Mouse (Mus musculus): ENCODE results near the gene Rnf214. TPM values are rescaled to one million over a fixed set of nuclear protein-coding genes. Genes with fewer than 3 reads are reported as not detected.

Gene Rnf214
- polyA plus RNA-seq, 1 experiment from 2014 or later = 81.9 TPM

- WGBS = 89% methylated on average over 5 of the region's 5 CpGs
- Histone ChIP-seq H3K9ac (no peak overlapping the region), H3K4me1 (peaks cover 33% of the 10 kb centered on the region), H3K9me3 (no peaks in the 10 kb centered on the region), H3K27me3 (replicated peaks) (no peaks in the 10 kb centered on the region), H3K4me2 (replicated peaks) (no peak overlapping the region), H3K36me3 (no peaks in the 10 kb centered on the region), H3K4me3 (no peak overlapping the region), H3K27ac (no peak overlapping the region)
- no peak for ATAC-seq (ENCODE audit: low FRiP score, low read depth)
These were observed 63.7 kb downstream of the Rnf214 start for GRCm38 (mm10) chr9:45843007-45843406.

- Histone ChIP-seq H3K4me1 (peaks cover 33% of the 10 kb centered on the region), H3K4me3 (no peak overlapping the region), H3K9ac (no peak overlapping the region), H3K27me3 (replicated peaks) (no peaks in the 10 kb centered on the region), H3K27ac (no peak overlapping the region), H3K36me3 (no peaks in the 10 kb centered on the region), H3K4me2 (replicated peaks) (0 out of 2 replicates have a peak overlapping the region, but pooled peaks have one; percentile 98), H3K9me3 (no peaks in the 10 kb centered on the region)
- ATAC-seq (ENCODE audit: low FRiP score, low read depth) = no peak
- WGBS = 84% methylated on average over 6 of the region's 6 CpGs
These were observed 65.3 kb downstream of the Rnf214 start for GRCm38 (mm10) chr9:45841458-45841857.

- H3K9ac ChIP-seq = peak overlapping the region; percentile 85; the same call in 1 of the 2 replicates
- 64% methylated on average over 5 of the region's 5 CpGs for WGBS
- H3K4me2 ChIP-seq (replicated peaks) = peak overlapping the region; percentile 98
- no peaks in the 10 kb centered on the region for H3K9me3 ChIP-seq
- H3K27me3 ChIP-seq (replicated peaks) = no peaks in the 10 kb centered on the region
- H3K36me3 ChIP-seq = no peaks in the 10 kb centered on the region
- peaks cover 33% of the 10 kb centered on the region for H3K4me1 ChIP-seq
- no peak overlapping the region for H3K27ac ChIP-seq
- H3K4me3 ChIP-seq = peak overlapping the region; percentile 84; the same call in 1 of the 2 replicates
- ATAC-seq (ENCODE audit: low FRiP score, low read depth) = no peak
These were observed 66.4 kb downstream of the Rnf214 start for GRCm38 (mm10) chr9:45840331-45840730.

- H3K9me3 ChIP-seq = no peaks in the 10 kb centered on the region
- 71% methylated on average over 7 of the region's 7 CpGs for WGBS
- ATAC-seq (ENCODE audit: low FRiP score, low read depth) = no peak
These were observed 66.8 kb downstream of the Rnf214 start for GRCm38 (mm10) chr9:45839982-45840300.

GRCm38 (mm10) chr9:45839139-45839981, 67.4 kb downstream of the Rnf214 start:
- no peak overlapping the region for H3K27ac ChIP-seq

More at GRCm38 (mm10) chr9:45839982-45840300, 66.8 kb downstream of the Rnf214 start:
- Histone ChIP-seq H3K9ac (peak overlapping the region; percentile 85; the same call in 1 of the 2 replicates), H3K4me1 (peaks cover 33% of the 10 kb centered on the region), H3K4me3 (peak overlapping the region; percentile 84), H3K27me3 (replicated peaks) (no peaks in the 10 kb centered on the region), H3K4me2 (replicated peaks) (peak overlapping the region; percentile 98), H3K27ac (no peak overlapping the region), H3K36me3 (no peaks in the 10 kb centered on the region)

GRCm38 (mm10) chr9:45838434-45839138, 68.1 kb downstream of the Rnf214 start, which contains the start of gene Bace1:
Bace1 (plus strand) TSS chr9:45838580.
- no peaks in the 10 kb centered on the region for H3K9me3 ChIP-seq
- H3K4me3 ChIP-seq = peak within 1 kb of the TSS; percentile 84
- H3K4me1 ChIP-seq = peaks cover 33% of the 10 kb centered on the region
- H3K27me3 ChIP-seq (replicated peaks) = no peaks in the 10 kb centered on the region
- peak; percentile 87 for ATAC-seq (ENCODE audit: low FRiP score, low read depth)
- peak within 1 kb of the TSS; percentile 85 for H3K9ac ChIP-seq
- H3K27ac ChIP-seq = peak within 1 kb of the TSS; percentile 42
- H3K4me2 ChIP-seq (replicated peaks) = peak within 1 kb of the TSS; percentile 98
- no peaks in the 10 kb centered on the region for H3K36me3 ChIP-seq
- WGBS = under 1% methylated on average over 40 of the region's 40 CpGs

More at GRCm38 (mm10) chr9:45839139-45839981, 67.4 kb downstream of the Rnf214 start:
- Histone ChIP-seq H3K4me1 (peaks cover 33% of the 10 kb centered on the region), H3K4me2 (replicated peaks) (peak overlapping the region; percentile 98), H3K9ac (peak overlapping the region; percentile 85), H3K36me3 (no peaks in the 10 kb centered on the region), H3K9me3 (no peaks in the 10 kb centered on the region), H3K27me3 (replicated peaks) (no peaks in the 10 kb centered on the region), H3K4me3 (peak overlapping the region; percentile 84)
- ATAC-seq (ENCODE audit: low FRiP score, low read depth) = no peak
- 15% methylated on average over 17 of the region's 17 CpGs for WGBS

GRCm38 (mm10) chr9:45838069-45838433, 68.7 kb downstream of the Rnf214 start:
- H3K4me2 ChIP-seq (replicated peaks) = peak overlapping the region; percentile 98
- H3K36me3 ChIP-seq = no peaks in the 10 kb centered on the region
- no peak overlapping the region; the same call in 1 of the 2 replicates for H3K4me3 ChIP-seq
- H3K27ac ChIP-seq = no peak overlapping the region
- peaks cover 33% of the 10 kb centered on the region for H3K4me1 ChIP-seq
- no peak overlapping the region for H3K9ac ChIP-seq
- no peaks in the 10 kb centered on the region for H3K27me3 ChIP-seq (replicated peaks)
- WGBS = 20% methylated on average over 4 of the region's 4 CpGs
- H3K9me3 ChIP-seq = no peaks in the 10 kb centered on the region
- ATAC-seq (ENCODE audit: low FRiP score, low read depth) = peak; percentile 58; the same call in 1 of the 2 replicates

- no peaks in the 10 kb centered on the region for H3K27me3 ChIP-seq (replicated peaks)
- H3K4me2 ChIP-seq (replicated peaks) = no peak overlapping the region
- no peaks in the 10 kb centered on the region for H3K9me3 ChIP-seq
- no peak overlapping the region for H3K4me3 ChIP-seq
- ATAC-seq (ENCODE audit: low FRiP score, low read depth) = no peak
- H3K36me3 ChIP-seq = no peaks in the 10 kb centered on the region
- H3K27ac ChIP-seq = no peak overlapping the region
- WGBS = 87% methylated on average over 2 of the region's 2 CpGs
- H3K9ac ChIP-seq = no peak overlapping the region
- H3K4me1 ChIP-seq = no peaks in the 10 kb centered on the region
These were observed 73.2 kb downstream of the Rnf214 start for GRCm38 (mm10) chr9:45833461-45833860.

- no peak overlapping the region for H3K27ac ChIP-seq
- H3K4me1 ChIP-seq = peaks cover 1% of the 10 kb centered on the region
- H3K4me3 ChIP-seq = no peak overlapping the region
- no peaks in the 10 kb centered on the region for H3K36me3 ChIP-seq
- H3K9ac ChIP-seq = no peak overlapping the region
- H3K9me3 ChIP-seq = no peaks in the 10 kb centered on the region
- 91% methylated on average over 2 of the region's 2 CpGs for WGBS
- H3K27me3 ChIP-seq (replicated peaks) = no peaks in the 10 kb centered on the region
- no peak for ATAC-seq (ENCODE audit: low FRiP score, low read depth)
- no peak overlapping the region for H3K4me2 ChIP-seq (replicated peaks)
These were observed 73.8 kb downstream of the Rnf214 start for GRCm38 (mm10) chr9:45832898-45833297.

- peak overlapping the region; percentile 92 for H3K4me2 ChIP-seq (replicated peaks)
- H3K4me3 ChIP-seq = no peak overlapping the region
- ATAC-seq (ENCODE audit: low FRiP score, low read depth) = peak; percentile 78
- no peak overlapping the region for H3K27ac ChIP-seq
- peaks cover 9% of the 10 kb centered on the region for H3K4me1 ChIP-seq
- no peaks in the 10 kb centered on the region for H3K27me3 ChIP-seq (replicated peaks)
- WGBS = 30% methylated on average over 10 of the region's 10 CpGs
- no peaks in the 10 kb centered on the region for H3K9me3 ChIP-seq
- no peak overlapping the region for H3K9ac ChIP-seq
- no peaks in the 10 kb centered on the region for H3K36me3 ChIP-seq
These were observed 77.6 kb downstream of the Rnf214 start for GRCm38 (mm10) chr9:45829107-45829506.

- peak; percentile 98 for ATAC-seq (ENCODE audit: low FRiP score, low read depth)
- Histone ChIP-seq H3K9ac (peak within 1 kb of the TSS; percentile 70), H3K4me1 (peaks cover 9% of the 10 kb centered on the region), H3K4me2 (replicated peaks) (peak within 1 kb of the TSS; percentile 92), H3K27me3 (replicated peaks) (no peaks in the 10 kb centered on the region), H3K4me3 (peak within 1 kb of the TSS; percentile 83), H3K36me3 (no peaks in the 10 kb centered on the region), H3K27ac (no peak within 1 kb of the TSS; the same call in 1 of the 2 replicates), H3K9me3 (no peaks in the 10 kb centered on the region)
- under 1% methylated on average over 31 of the region's 31 CpGs for WGBS
These were observed 78.3 kb downstream of the Rnf214 start, which contains the start of gene Cep164 for GRCm38 (mm10) chr9:45828291-45828963. Cep164 (minus strand) TSS chr9:45828691.
